Comparison of ENCODE assay signal across 26 mouse cellular contexts in the genomic region with DNA sequence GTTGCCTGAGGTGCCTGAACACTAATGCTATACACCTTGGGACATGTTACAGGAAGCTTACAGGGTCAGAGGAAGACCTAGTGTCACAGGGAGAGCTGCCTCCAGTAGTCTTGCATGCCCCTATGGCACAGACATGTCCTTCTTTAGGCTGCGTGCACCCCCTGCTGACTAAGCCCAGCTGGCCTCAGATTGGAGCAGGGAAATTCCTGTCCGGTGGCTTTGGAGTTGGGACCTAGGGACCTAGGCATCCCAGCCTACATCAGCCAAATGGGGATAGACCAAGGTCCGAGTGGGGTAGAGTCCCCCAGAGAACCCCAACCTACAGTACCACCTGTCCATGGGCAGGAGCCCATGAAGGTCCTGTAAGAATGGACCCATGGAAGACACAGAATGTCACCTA. TPM values are rescaled to one million over a fixed set of nuclear protein-coding genes. Genes with fewer than 3 reads are reported as not detected.
A peak's percentile ranks its signal among the peaks of the same experiment; 100 is the strongest.
DNase-seq lines count a peak whose midpoint lies in the region; ATAC-seq lines count a peak whose summit lies in the region.
"Had no signal": no experiment of that assay in that cellular context is flagged by ENCODE, and none has a peak within 500 bp of the region (broad histone marks: within the 10 kb centered on the region; RNA-seq: fewer than 3 reads in every experiment).

No protein-coding gene starts in this region.

- H3K4me1 ChIP-seq in forebrain, embryonic 11.5 days (replicated peaks; ENCODE audit: control insufficient read depth, insufficient read depth, low read length) = no peaks in the 10 kb centered on the region
- no peaks in the 10 kb centered on the region for H3K4me1 ChIP-seq in forebrain, embryonic 13.5 days
- no peaks in the 10 kb centered on the region for H3K4me1 ChIP-seq in liver, embryonic 11.5 days (replicated peaks; ENCODE audit: control insufficient read depth, insufficient read depth, low read length)
- H3K4me1 ChIP-seq in liver, embryonic 12.5 days = no peaks in the 10 kb centered on the region
- H3K4me1 ChIP-seq: embryonic facial prominence, embryonic 15.5 days; forebrain, embryonic 10.5 days; heart, embryonic 13.5 days had no signal

- no peak overlapping the region for H3K4me2 ChIP-seq in forebrain, embryonic 11.5 days (ENCODE audit: low read depth, low read length, severe bottlenecking)
- H3K4me2 ChIP-seq in forebrain, embryonic 13.5 days = no peak overlapping the region
- H3K4me2 ChIP-seq in liver, embryonic 11.5 days = no peak overlapping the region
- no peak overlapping the region for H3K4me2 ChIP-seq in liver, embryonic 12.5 days
- H3K4me2 ChIP-seq: embryonic facial prominence, embryonic 15.5 days; heart, embryonic 13.5 days; hindbrain, embryonic 12.5 days had no signal

- H3K4me3 ChIP-seq in forebrain, embryonic 11.5 days (ENCODE audit: low read depth, low read length) = no peak overlapping the region
- H3K4me3 ChIP-seq in forebrain, embryonic 13.5 days = no peak overlapping the region
- no peak overlapping the region for H3K4me3 ChIP-seq in liver, embryonic 11.5 days (ENCODE audit: low read depth, low read length)
- no peak overlapping the region for H3K4me3 ChIP-seq in liver, embryonic 12.5 days
- H3K4me3 ChIP-seq: embryonic facial prominence, embryonic 15.5 days; erythroblast, embryonic 14.5 days; forebrain, embryonic 10.5 days; heart, adult 2 months; heart, embryonic 13.5 days; hindbrain, embryonic 12.5 days had no signal

- DNase-seq in cerebellum, adult 18-20 months = peak; percentile 46 to 55
- DNase-seq in cerebellum, postnatal 10 days = no peak
- DNase-seq in forebrain, embryonic 11.5 days (ENCODE audit: low spot score) = peak; percentile 37
- DNase-seq in liver, embryonic 11.5 days (ENCODE audit: low spot score) = peak; percentile 26
- DNase-seq in brain, adult 2 months (ENCODE audit: low read depth, low spot score) = peak; percentile 34
- DNase-seq: adrenal gland, adult 8-10 months; adrenal gland, postnatal 36 days; B cell, adult 2 months; cerebellum, adult 11 months; embryo, embryonic 11 days; gastrocnemius, postnatal 10 days; heart, adult 2 months; heart, postnatal 4 days had no signal

- 73% methylated on average over 3 of the region's 3 CpGs for whole genome bisulfite sequencing in forebrain, embryonic 11.5 days
- 85% methylated on average over 3 of the region's 3 CpGs for WGBS in forebrain, embryonic 13.5 days
- WGBS in liver, embryonic 11.5 days = 74% methylated on average over 3 of the region's 3 CpGs
- WGBS in liver, embryonic 12.5 days (ENCODE audit: insufficient replicate concordance) = 63% methylated on average over 3 of the region's 3 CpGs

- no peak overlapping the region for H3K9ac ChIP-seq in forebrain, embryonic 11.5 days (ENCODE audit: low read length)
- no peak overlapping the region for H3K9ac ChIP-seq in forebrain, embryonic 13.5 days
- no peak overlapping the region for H3K9ac ChIP-seq in liver, embryonic 11.5 days (ENCODE audit: low read depth, low read length)
- no peak overlapping the region for H3K9ac ChIP-seq in liver, embryonic 12.5 days
- H3K9ac ChIP-seq: embryonic facial prominence, embryonic 15.5 days; heart, embryonic 13.5 days; hindbrain, embryonic 12.5 days had no signal

- no peak for ATAC-seq in forebrain, embryonic 11.5 days (replicated peaks; ENCODE audit: low FRiP score)
- no peak for ATAC-seq in forebrain, embryonic 13.5 days
- ATAC-seq in liver, embryonic 11.5 days (replicated peaks; ENCODE audit: low FRiP score) = no peak
- ATAC-seq in liver, embryonic 12.5 days = no peak
- ATAC-seq: CD4-positive, CD25-positive, alpha-beta regulatory T cell, adult 4 months; forebrain, embryonic 16.5 days; hindbrain, embryonic 16.5 days; inflammation-experienced regulatory T-cells, adult 6 months; intestine, postnatal 0 days had no signal

- H3K9me3 ChIP-seq in forebrain, embryonic 11.5 days (ENCODE audit: control insufficient read depth, low read length) = no peaks in the 10 kb centered on the region
- H3K9me3 ChIP-seq in forebrain, embryonic 13.5 days (replicated peaks) = no peaks in the 10 kb centered on the region
- H3K9me3 ChIP-seq in liver, embryonic 11.5 days (ENCODE audit: control insufficient read depth, low read length) = no peaks in the 10 kb centered on the region
- H3K9me3 ChIP-seq in liver, embryonic 12.5 days (replicated peaks) = no peaks in the 10 kb centered on the region
- H3K9me3 ChIP-seq: embryonic facial prominence, embryonic 15.5 days; forebrain, embryonic 10.5 days; G1E; heart, embryonic 13.5 days; hindbrain, embryonic 12.5 days had no signal

- H3K36me3 ChIP-seq in forebrain, embryonic 11.5 days (ENCODE audit: control insufficient read depth, insufficient read depth, low read length) = no peaks in the 10 kb centered on the region
- no peaks in the 10 kb centered on the region for H3K36me3 ChIP-seq in forebrain, embryonic 13.5 days (ENCODE audit: poor library complexity, severe bottlenecking)
- no peaks in the 10 kb centered on the region for H3K36me3 ChIP-seq in liver, embryonic 11.5 days (ENCODE audit: control insufficient read depth, insufficient read depth, low read length)
- H3K36me3 ChIP-seq in liver, embryonic 12.5 days = no peaks in the 10 kb centered on the region
- H3K36me3 ChIP-seq: embryonic facial prominence, embryonic 15.5 days; forebrain, embryonic 10.5 days; G1E; heart, embryonic 13.5 days; hindbrain, embryonic 12.5 days had no signal

- no peaks in the 10 kb centered on the region for H3K27me3 ChIP-seq in forebrain, embryonic 11.5 days (ENCODE audit: control insufficient read depth, insufficient read depth, low read length)
- H3K27me3 ChIP-seq in forebrain, embryonic 13.5 days = no peaks in the 10 kb centered on the region
- no peaks in the 10 kb centered on the region for H3K27me3 ChIP-seq in liver, embryonic 11.5 days (replicated peaks; ENCODE audit: control insufficient read depth, insufficient read depth, low read length)
- 0 out of 2 replicates have a peak, but pooled peaks cover 10% of the 10 kb centered on the region for H3K27me3 ChIP-seq in liver, embryonic 12.5 days (replicated peaks)
- H3K27me3 ChIP-seq: embryonic facial prominence, embryonic 15.5 days; hindbrain, embryonic 12.5 days had no signal

- H3K27ac ChIP-seq in forebrain, embryonic 11.5 days (ENCODE audit: low read depth, low read length) = no peak overlapping the region
- H3K27ac ChIP-seq in forebrain, embryonic 13.5 days = no peak overlapping the region
- H3K27ac ChIP-seq in liver, embryonic 11.5 days (ENCODE audit: low read depth, low read length) = no peak overlapping the region
- H3K27ac ChIP-seq in liver, embryonic 12.5 days = no peak overlapping the region
- H3K27ac ChIP-seq: embryonic facial prominence, embryonic 15.5 days; forebrain, embryonic 10.5 days; heart, adult 2 months; heart, embryonic 13.5 days; hindbrain, embryonic 12.5 days had no signal

RNA-seq across cellular contexts. Expression of gene Csgalnact2, which starts 56.6 kb away (rescaled TPM):
- 8.1 and 9.3 TPM in 2 replicates for polyA plus RNA-seq in forebrain, embryonic 11.5 days (2014; fragmentation: Nextera tagmentation; extraction: Ambion mirVana)
- 7.5 and 8.3 TPM in 2 replicates for polyA plus RNA-seq in forebrain, embryonic 13.5 days (2015; fragmentation: Nextera tagmentation; extraction: Ambion mirVana)
- polyA plus RNA-seq in liver, embryonic 11.5 days (2014; fragmentation: Nextera tagmentation; extraction: Ambion mirVana) = 14.3 and 16.3 TPM in 2 replicates
- polyA plus RNA-seq in liver, embryonic 12.5 days (2016; fragmentation: Nextera tagmentation; extraction: Ambion mirVana) = 9.4 and 9.6 TPM in 2 replicates

Comparison
In these comparisons a context has a peak if more than half of its experiments do, and no peak if none do; other contexts are left out.
1. DNase-seq: peak in cerebellum, adult 18-20 months (2 of 2), forebrain, embryonic 11.5 days (single experiment), liver, embryonic 11.5 days (single experiment) and brain, adult 2 months (single experiment); none in cerebellum, postnatal 10 days (0 of 2).